Mouse (Mus musculus): Measurements from ENCODE around the gene Id1. TPM values are rescaled to one million over a fixed set of nuclear protein-coding genes. Genes with fewer than 3 reads are reported as not detected.

Id1 gene
- 92.5 and 124 TPM in 2 replicates for polyA plus RNA-seq (2016; fragmentation: Nextera tagmentation; extraction: Ambion mirVana)

DNA sequence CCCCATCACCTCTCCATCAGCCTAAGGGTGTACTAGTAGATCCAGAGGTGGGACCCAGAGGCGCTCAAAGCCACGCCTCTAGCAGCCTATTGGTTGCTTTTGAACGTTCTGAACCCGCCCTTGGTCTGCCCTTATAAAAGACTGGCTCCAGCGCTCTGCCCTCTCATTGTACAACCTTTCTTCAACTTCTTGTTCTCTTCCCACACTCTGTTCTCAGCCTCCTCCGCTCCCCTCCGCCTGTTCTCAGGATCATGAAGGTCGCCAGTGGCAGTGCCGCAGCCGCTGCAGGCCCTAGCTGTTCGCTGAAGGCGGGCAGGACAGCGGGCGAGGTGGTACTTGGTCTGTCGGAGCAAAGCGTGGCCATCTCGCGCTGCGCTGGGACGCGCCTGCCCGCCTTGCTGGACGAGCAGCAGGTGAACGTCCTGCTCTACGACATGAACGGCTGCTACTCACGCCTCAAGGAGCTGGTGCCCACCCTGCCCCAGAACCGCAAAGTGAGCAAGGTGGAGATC is at the start of gene Id1:
Gene Id1 (plus strand): TSS at position 162 of the 512 bp plus-strand sequence.
- under 1% methylated on average over 28 of the region's 28 CpGs for WGBS
- peaks cover 81% of the 10 kb centered on the region for H3K4me1 ChIP-seq
- H3K27me3 ChIP-seq (ENCODE audit: insufficient read depth, poor library complexity, severe bottlenecking) = no peaks in the 10 kb centered on the region

GRCm38 (mm10) chr2:152686399-152686798 is 49.7 kb upstream of the Id1 start:
- Histone ChIP-seq H3K27me3 (ENCODE audit: insufficient read depth, poor library complexity, severe bottlenecking) (no peaks in the 10 kb centered on the region), H3K27ac (peak overlapping the region; percentile 30; the same call in 1 of the 2 replicates), H3K4me1 (peaks cover 10% of the 10 kb centered on the region), H3K9me3 (peaks cover 3% of the 10 kb centered on the region; the same call in 1 of the 2 replicates), H3K4me3 (peak overlapping the region; percentile 55), H3K36me3 (peaks cover 89% of the 10 kb centered on the region)
- DNase-seq (ENCODE audit: low spot score) = no peak
- 50% methylated on average over 12 of the region's 12 CpGs for WGBS

More for the DNA sequence above, at the start of gene Id1:
- peak within 1 kb of the TSS; percentile 97 for H3K27ac ChIP-seq
- DNase-seq (ENCODE audit: low spot score) = peak; percentile 97
- H3K9me3 ChIP-seq = no peaks in the 10 kb centered on the region
- peak within 1 kb of the TSS; percentile 87 for H3K4me3 ChIP-seq
- H3K36me3 ChIP-seq = peaks cover 8% of the 10 kb centered on the region

DNA sequence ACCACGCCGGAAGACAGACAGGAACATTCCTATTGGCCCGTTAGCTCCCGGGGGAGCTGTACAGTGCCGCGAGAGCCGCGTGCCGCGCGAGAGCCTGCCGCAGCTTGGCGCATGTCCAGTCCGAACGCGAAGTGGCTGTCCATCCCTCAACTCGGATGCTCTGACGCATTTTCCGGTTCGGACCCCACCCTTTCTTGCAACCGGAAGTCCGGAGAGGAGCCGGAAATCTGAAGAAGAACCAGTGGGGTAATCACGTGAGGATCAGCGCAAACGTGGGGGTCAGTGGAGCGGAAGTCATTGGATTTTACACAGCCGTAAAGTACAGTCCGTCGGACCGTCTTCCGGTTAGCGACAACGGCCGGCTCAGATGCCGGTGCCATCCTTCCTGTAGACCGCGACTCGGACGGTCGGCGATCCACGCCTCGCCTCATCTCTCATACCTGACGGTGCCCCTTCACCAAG is 49.2 kb upstream of the Id1 start, which contains the start of gene Mcts2:
Gene Mcts2 (plus strand): TSS at position 230 of the 462 bp plus-strand sequence.
- no peaks in the 10 kb centered on the region for H3K27me3 ChIP-seq (ENCODE audit: insufficient read depth, poor library complexity, severe bottlenecking)
- H3K9me3 ChIP-seq = peaks cover 3% of the 10 kb centered on the region; the same call in 1 of the 2 replicates
- H3K4me3 ChIP-seq = peak within 1 kb of the TSS; percentile 55
- H3K4me1 ChIP-seq = peaks cover 10% of the 10 kb centered on the region
- peak; percentile 98 for DNase-seq (ENCODE audit: low spot score)
- peak within 1 kb of the TSS; percentile 45; the same call in 1 of the 2 replicates for H3K27ac ChIP-seq
- 41% methylated on average over 45 of the region's 45 CpGs for WGBS
- H3K36me3 ChIP-seq = peaks cover 84% of the 10 kb centered on the region

GRCm38 (mm10) chr2:152691564-152692217 is 44.4 kb upstream of the Id1 start:
- Histone ChIP-seq H3K9me3 (peaks cover 2% of the 10 kb centered on the region; the same call in 1 of the 2 replicates), H3K4me1 (peaks cover 24% of the 10 kb centered on the region), H3K27ac (peak overlapping the region; percentile 26; the same call in 1 of the 2 replicates), H3K27me3 (ENCODE audit: insufficient read depth, poor library complexity, severe bottlenecking) (no peaks in the 10 kb centered on the region), H3K36me3 (peaks cover 56% of the 10 kb centered on the region), H3K4me3 (no peak overlapping the region)
- 78% methylated on average over 7 of the region's 7 CpGs for WGBS
- no peak for DNase-seq (ENCODE audit: low spot score)

DNA sequence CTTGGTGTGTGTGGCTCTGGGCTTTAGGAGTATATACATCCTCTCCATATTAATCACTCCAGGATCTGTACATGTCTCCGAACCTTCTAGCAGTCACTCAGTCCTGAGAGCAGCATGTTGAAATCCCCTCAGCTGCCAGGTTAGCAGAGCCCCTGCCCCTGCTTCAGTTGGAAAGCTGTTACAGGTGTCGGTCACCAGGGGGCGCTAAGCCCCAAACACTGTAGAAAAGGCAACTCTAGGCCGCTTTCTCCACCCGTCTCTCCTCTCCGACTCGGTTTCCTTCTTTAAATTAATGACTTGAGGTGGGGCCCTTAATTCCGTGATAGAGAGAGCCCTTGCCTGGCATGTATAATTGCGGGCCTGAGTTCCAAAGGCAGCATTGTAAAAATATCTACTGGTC is 42.8 kb upstream of the Id1 start:
- H3K27ac ChIP-seq = peak overlapping the region; percentile 67
- DNase-seq (ENCODE audit: low spot score) = no peak
- WGBS = 24% methylated on average over 9 of the region's 9 CpGs
- no peaks in the 10 kb centered on the region for H3K9me3 ChIP-seq
- H3K36me3 ChIP-seq = peaks cover 52% of the 10 kb centered on the region
- no peaks in the 10 kb centered on the region for H3K27me3 ChIP-seq (ENCODE audit: insufficient read depth, poor library complexity, severe bottlenecking)
- H3K4me3 ChIP-seq = peak overlapping the region; percentile 22
- peaks cover 19% of the 10 kb centered on the region for H3K4me1 ChIP-seq

- H3K27ac ChIP-seq = peak overlapping the region; percentile 67
- 86% methylated on average over 13 of the region's 13 CpGs for WGBS
- peak overlapping the region; percentile 22 for H3K4me3 ChIP-seq
- no peaks in the 10 kb centered on the region for H3K27me3 ChIP-seq (ENCODE audit: insufficient read depth, poor library complexity, severe bottlenecking)
- no peaks in the 10 kb centered on the region for H3K9me3 ChIP-seq
- H3K36me3 ChIP-seq = peaks cover 52% of the 10 kb centered on the region
- no peak for DNase-seq (ENCODE audit: low spot score)
- peaks cover 19% of the 10 kb centered on the region for H3K4me1 ChIP-seq
Observed at GRCm38 (mm10) chr2:152693735-152694134, 42.3 kb upstream of the Id1 start.

GRCm38 (mm10) chr2:152694708-152695107 is 41.3 kb upstream of the Id1 start:
- no peak for DNase-seq (ENCODE audit: low spot score)
- Histone ChIP-seq H3K4me1 (peaks cover 29% of the 10 kb centered on the region), H3K27me3 (ENCODE audit: insufficient read depth, poor library complexity, severe bottlenecking) (no peaks in the 10 kb centered on the region), H3K36me3 (peaks cover 52% of the 10 kb centered on the region), H3K4me3 (no peak overlapping the region), H3K27ac (no peak overlapping the region), H3K9me3 (no peaks in the 10 kb centered on the region)
- 75% methylated on average over 7 of the region's 7 CpGs for WGBS

- Histone ChIP-seq H3K9me3 (no peaks in the 10 kb centered on the region), H3K4me1 (peaks cover 35% of the 10 kb centered on the region), H3K36me3 (peaks cover 59% of the 10 kb centered on the region), H3K27me3 (ENCODE audit: insufficient read depth, poor library complexity, severe bottlenecking) (no peaks in the 10 kb centered on the region), H3K4me3 (no peak overlapping the region), H3K27ac (peak overlapping the region; percentile 82)
- WGBS = 70% methylated on average over 10 of the region's 10 CpGs
- DNase-seq (ENCODE audit: low spot score) = no peak
Observed at GRCm38 (mm10) chr2:152696016-152696415, 40.0 kb upstream of the Id1 start.

GRCm38 (mm10) chr2:152696476-152697164 is 39.4 kb upstream of the Id1 start:
- Histone ChIP-seq H3K9me3 (no peaks in the 10 kb centered on the region), H3K4me1 (peaks cover 35% of the 10 kb centered on the region), H3K36me3 (peaks cover 65% of the 10 kb centered on the region), H3K4me3 (no peak overlapping the region; the same call in 1 of the 2 replicates), H3K27ac (peak overlapping the region; percentile 82), H3K27me3 (ENCODE audit: insufficient read depth, poor library complexity, severe bottlenecking) (no peaks in the 10 kb centered on the region)
- peak; percentile 93 for DNase-seq (ENCODE audit: low spot score)
- WGBS = 47% methylated on average over 20 of the region's 20 CpGs

GRCm38 (mm10) chr2:152700138-152700537 is 35.9 kb upstream of the Id1 start:
- no peak overlapping the region for H3K4me3 ChIP-seq
- WGBS = 94% methylated on average over 10 of the region's 10 CpGs
- no peaks in the 10 kb centered on the region for H3K27me3 ChIP-seq (ENCODE audit: insufficient read depth, poor library complexity, severe bottlenecking)
- 0 out of 2 replicates have a peak overlapping the region, but pooled peaks have one; percentile 12 for H3K27ac ChIP-seq
- H3K9me3 ChIP-seq = no peaks in the 10 kb centered on the region
- H3K4me1 ChIP-seq = peaks cover 26% of the 10 kb centered on the region
- H3K36me3 ChIP-seq = peaks cover 95% of the 10 kb centered on the region
- DNase-seq (ENCODE audit: low spot score) = no peak

GRCm38 (mm10) chr2:152700725-152701124 is 35.3 kb upstream of the Id1 start:
- no peaks in the 10 kb centered on the region for H3K27me3 ChIP-seq (ENCODE audit: insufficient read depth, poor library complexity, severe bottlenecking)
- 88% methylated on average over 8 of the region's 8 CpGs for WGBS
- H3K27ac ChIP-seq = no peak overlapping the region
- H3K9me3 ChIP-seq = no peaks in the 10 kb centered on the region
- peaks cover 30% of the 10 kb centered on the region for H3K4me1 ChIP-seq
- H3K4me3 ChIP-seq = no peak overlapping the region
- peaks cover 95% of the 10 kb centered on the region for H3K36me3 ChIP-seq
- no peak for DNase-seq (ENCODE audit: low spot score)

GRCm38 (mm10) chr2:152703596-152704255 is 32.3 kb upstream of the Id1 start:
- no peak overlapping the region for H3K27ac ChIP-seq
- peaks cover 77% of the 10 kb centered on the region for H3K36me3 ChIP-seq
- H3K4me1 ChIP-seq = peaks cover 51% of the 10 kb centered on the region
- no peaks in the 10 kb centered on the region for H3K27me3 ChIP-seq (ENCODE audit: insufficient read depth, poor library complexity, severe bottlenecking)
- DNase-seq (ENCODE audit: low spot score) = no peak
- WGBS = 91% methylated on average over 21 of the region's 21 CpGs
- no peak overlapping the region for H3K4me3 ChIP-seq
- no peaks in the 10 kb centered on the region for H3K9me3 ChIP-seq
